Mouse (Mus musculus) MEL (cell line): ENCODE data around the gene Map2k5. TPM values are rescaled to one million over a fixed set of nuclear protein-coding genes. Genes with fewer than 3 reads are reported as not detected.
A peak's percentile ranks its signal among the peaks of the same experiment; 100 is the strongest.

Experiments used
- DNase-seq: peaks from one replicate; pipeline ENCODE4 v3.0.0; 2011; ENCODE audit warnings: low read depth, low spot score
- H3K27ac ChIP-seq: 2 replicates; pipeline ENCODE4 v1.5.1; 2012; ENCODE audit warnings: low read depth, mild to moderate bottlenecking, control low read depth, low read length, moderate library complexity; ENCODE audit not compliant: control insufficient read depth
- H3K27me3 ChIP-seq, 2 experiments: fragments of 150-350 bp in 1 of 2; sonication (generic) in 1 of 2; 2 replicates each; pipeline ENCODE4 v1.6.1; 2012; ENCODE audit warnings: low read length in 2 of 2, mild to moderate bottlenecking in 2 of 2, improper control_type of control experiment in 1 of 2, moderate library complexity in 1 of 2; ENCODE audit not compliant: insufficient read depth in 2 of 2, control insufficient read depth in 1 of 2
- H3K36me3 ChIP-seq, 2 experiments: 2 replicates each; pipeline ENCODE4 v1.6.1; 2012 to 2014; ENCODE audit warnings: low read length in 2 of 2, improper control_type of control experiment in 1 of 2, inconsistent platforms in 1 of 2, mild to moderate bottlenecking in 1 of 2; ENCODE audit not compliant: insufficient read depth in 2 of 2, control insufficient read depth in 1 of 2
- H3K4me1 ChIP-seq, 2 experiments: fragments of 150-350 bp in 1 of 2; sonication (generic) in 1 of 2; 2 replicates each; pipeline ENCODE4 v1.6.1; 2012; ENCODE audit warnings: low read length in 2 of 2, improper control_type of control experiment in 1 of 2, mild to moderate bottlenecking in 1 of 2; ENCODE audit not compliant: insufficient read depth in 2 of 2, control insufficient read depth in 1 of 2
- H3K4me3 ChIP-seq, 2 experiments: fragments of 150-350 bp in 1 of 2; sonication (generic) in 1 of 2; 2 replicates each; pipeline ENCODE4 v1.5.1; 2012; ENCODE audit warnings: low read depth in 2 of 2, low read length in 2 of 2, mild to moderate bottlenecking in 2 of 2, moderate library complexity in 2 of 2, control low read depth in 1 of 2, improper control_type of control experiment in 1 of 2; ENCODE audit not compliant: control insufficient read depth in 1 of 2, insufficient read depth in 1 of 2
- H3K79me2 ChIP-seq: 2 replicates; pipeline ENCODE4 v1.6.1; 2012; ENCODE audit warnings: mild to moderate bottlenecking, low read length, moderate library complexity; ENCODE audit not compliant: control insufficient read depth, poor library complexity, insufficient read depth
- H3K9ac ChIP-seq: 2 replicates; pipeline ENCODE4 v1.6.1; 2012; ENCODE audit warnings: low read depth, mild to moderate bottlenecking, control low read depth, low read length, moderate library complexity; ENCODE audit not compliant: control insufficient read depth, poor library complexity, severe bottlenecking
- H3K9me3 ChIP-seq: fragments of 150-350 bp; sonication (generic); replicated peaks from 2 replicates; pipeline ENCODE4 v1.6.1; 2012; ENCODE audit warnings: mild to moderate bottlenecking, low read length, improper control_type of control experiment, moderate library complexity; ENCODE audit not compliant: insufficient read depth
- CHD2 ChIP-seq: IDR thresholded peaks from 2 replicates; pipeline ENCODE4 v1.6.1; 2011; ENCODE audit warnings: low read length, improper control_type of control experiment
- EP300 ChIP-seq, 2 experiments: IDR thresholded peaks; 2 replicates each; pipeline ENCODE4 v1.6.1; 2011; ENCODE audit warnings: improper control_type of control experiment in 2 of 2, low read length in 2 of 2, low read depth in 1 of 2, mild to moderate bottlenecking in 1 of 2
- GABPA ChIP-seq: IDR thresholded peaks from 2 replicates; pipeline ENCODE4 v1.6.1; 2012; ENCODE audit warnings: low read depth, mild to moderate bottlenecking, inconsistent platforms, low read length, improper control_type of control experiment, moderate library complexity
- GATA1 ChIP-seq: IDR thresholded peaks from 2 replicates; pipeline ENCODE4 v1.6.1; 2011; ENCODE audit warnings: low read depth, low read length, improper control_type of control experiment
- HCFC1 ChIP-seq: IDR thresholded peaks from 2 replicates; pipeline ENCODE4 v1.6.1; 2012; ENCODE audit warnings: low read depth, mild to moderate bottlenecking, inconsistent platforms, low read length, improper control_type of control experiment, moderate library complexity
- JUND ChIP-seq: IDR thresholded peaks from 2 replicates; pipeline ENCODE4 v1.6.1; 2011; ENCODE audit warnings: low read depth, mild to moderate bottlenecking, improper control_type of control experiment, low read length
- KAT2A ChIP-seq: conservative IDR thresholded peaks from 2 replicates; pipeline ENCODE4 v1.6.1; 2012; ENCODE audit warnings: low read depth, low read length, improper control_type of control experiment, inconsistent platforms
- MAX ChIP-seq: IDR thresholded peaks from 2 replicates; pipeline ENCODE4 v1.6.1; 2011; ENCODE audit warnings: low read length, improper control_type of control experiment
- MAZ ChIP-seq: IDR thresholded peaks from 2 replicates; pipeline ENCODE4 v1.6.1; 2012; ENCODE audit warnings: low read depth, mild to moderate bottlenecking, inconsistent platforms, low read length, improper control_type of control experiment
- MEF2A ChIP-seq: IDR thresholded peaks from 2 replicates; pipeline ENCODE4 v1.6.1; 2014; ENCODE audit warnings: low read depth, mild to moderate bottlenecking, inconsistent platforms, low read length, improper control_type of control experiment; ENCODE audit not compliant: poor library complexity, insufficient replicate concordance, severe bottlenecking; ENCODE audit errors: extremely low read depth
- MXI1 ChIP-seq: IDR thresholded peaks from 2 replicates; pipeline ENCODE4 v1.6.1; 2011; ENCODE audit warnings: mild to moderate bottlenecking, low read depth, low read length, improper control_type of control experiment
- MYB ChIP-seq: IDR thresholded peaks from 2 replicates; pipeline ENCODE4 v1.6.1; 2011; ENCODE audit warnings: mild to moderate bottlenecking, low read depth, low read length, improper control_type of control experiment
- MYC ChIP-seq: IDR thresholded peaks from 2 replicates; pipeline ENCODE4 v1.6.1; 2011; ENCODE audit warnings: low read depth, mild to moderate bottlenecking, low read length, improper control_type of control experiment, moderate library complexity
- NELFE ChIP-seq: IDR thresholded peaks from 2 replicates; pipeline ENCODE4 v1.6.1; 2011; ENCODE audit warnings: low read depth, low read length, improper control_type of control experiment
- NRF1 ChIP-seq: IDR thresholded peaks from 2 replicates; pipeline ENCODE4 v1.6.1; 2014; ENCODE audit warnings: low read depth, mild to moderate bottlenecking, inconsistent platforms, low read length, improper control_type of control experiment, moderate library complexity; ENCODE audit not compliant: poor library complexity, insufficient read depth, severe bottlenecking
- POLR2A ChIP-seq, 2 experiments: IDR thresholded peaks; 2 replicates each; pipeline ENCODE4 v1.6.1; 2011 to 2012; ENCODE audit warnings: low read length in 2 of 2, mild to moderate bottlenecking in 2 of 2, control low read depth in 1 of 2, improper control_type of control experiment in 1 of 2, low read depth in 1 of 2, moderate library complexity in 1 of 2; ENCODE audit not compliant: control insufficient read depth in 1 of 2, insufficient read depth in 1 of 2, poor library complexity in 1 of 2
- POLR2AphosphoS2 ChIP-seq: IDR thresholded peaks from 2 replicates; pipeline ENCODE4 v1.6.1; 2011; ENCODE audit warnings: low read length, improper control_type of control experiment
- POLR2AphosphoS5 ChIP-seq: IDR thresholded peaks from 2 replicates; pipeline ENCODE4 v1.6.1; 2012; ENCODE audit warnings: low read depth, borderline replicate concordance, mild to moderate bottlenecking, inconsistent platforms, low read length, moderate library complexity, mixed read lengths
- RCOR1 ChIP-seq: IDR thresholded peaks from 2 replicates; pipeline ENCODE4 v1.6.1; 2012; ENCODE audit warnings: low read depth, mild to moderate bottlenecking, inconsistent platforms, low read length, improper control_type of control experiment
- TAL1 ChIP-seq: IDR thresholded peaks from 2 replicates; pipeline ENCODE4 v1.6.1; 2012; ENCODE audit warnings: mild to moderate bottlenecking, inconsistent platforms, low read length, moderate library complexity, mixed read lengths
- TCF12 ChIP-seq: IDR thresholded peaks from 2 replicates; pipeline ENCODE4 v1.6.1; 2014; ENCODE audit warnings: low read depth, mild to moderate bottlenecking, inconsistent platforms, low read length, improper control_type of control experiment, moderate library complexity
- USF2 ChIP-seq, 2 experiments: IDR thresholded peaks; 2 replicates each; pipeline ENCODE4 v1.6.1; 2011 to 2012; ENCODE audit warnings: improper control_type of control experiment in 2 of 2, low read length in 2 of 2, borderline replicate concordance in 1 of 2, inconsistent platforms in 1 of 2, low read depth in 1 of 2, mild to moderate bottlenecking in 1 of 2; ENCODE audit not compliant: insufficient read depth in 1 of 2
- ZKSCAN1 ChIP-seq: IDR thresholded peaks from 2 replicates; pipeline ENCODE4 v1.6.1; 2012; ENCODE audit warnings: low read depth, mild to moderate bottlenecking, inconsistent platforms, low read length, improper control_type of control experiment, moderate library complexity
- polyA plus RNA-seq, 2 experiments: library from polyadenylated mRNA; stranded (reverse) in 1 of 2; unstranded in 1 of 2; fragments of >175 nt in 1 of 2; fragments of >200 nt in 1 of 2; gene quantifications; 2 replicates each; pipeline versions ENCODE4 v1.2.1 to v1.2.4; 2012; ENCODE audit warnings: low replicate concordance in 2 of 2, low read depth in 1 of 2; ENCODE audit not compliant: insufficient read length in 2 of 2, insufficient read depth in 1 of 2, missing spikeins in 1 of 2
- total RNA-seq: library from RNA; depleted of rRNA; stranded (reverse); fragments of 300-350 nt; gene quantifications from 2 replicates; pipeline ENCODE4 v1.2.3, GENCODE M21; 2012

The Map2k5 gene
- total and polyA plus RNA-seq, 3 experiments = 9.6 to 29.1 TPM; not detected in 1

DNA sequence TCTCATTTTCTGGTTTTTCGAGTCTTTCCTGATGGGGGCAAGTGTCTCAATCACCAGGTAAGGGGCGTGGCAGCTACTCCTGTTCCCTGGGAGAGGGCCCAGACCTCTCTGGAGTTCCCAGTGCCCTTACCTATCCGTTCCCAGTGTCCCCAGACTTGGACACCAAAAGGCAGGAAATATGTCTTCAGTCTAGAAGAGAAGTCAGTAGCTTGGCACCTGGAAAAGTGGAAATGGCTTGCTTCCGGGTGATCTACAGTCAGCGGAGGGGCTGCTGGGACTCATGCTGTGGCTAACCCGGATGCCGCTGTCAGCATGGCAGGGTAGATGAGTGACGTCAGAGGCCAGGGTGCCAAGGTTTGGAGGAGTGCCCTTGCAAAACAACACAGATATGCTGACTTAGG lies 248.1 kb downstream of the Map2k5 start:
- no peak for DNase-seq
- H3K9ac ChIP-seq = no peak overlapping the region
- no peak overlapping the region for H3K27ac ChIP-seq
- no peak overlapping the region for H3K4me3 ChIP-seq
- H3K36me3 ChIP-seq = peaks cover 0 to 2% of the 10 kb centered on the region in 2 experiments; a peak in 1 of 4 replicates
- no peaks in the 10 kb centered on the region; the same call in 1 of the 2 replicates for H3K79me2 ChIP-seq
- H3K4me1 ChIP-seq = peaks cover 0 to 12% of the 10 kb centered on the region in 2 experiments; a peak in 1 of 4 replicates
- TF ChIP-seq POLR2AphosphoS5 (no peak), JUND (no peak), NRF1 (no peak)
- H3K9me3 ChIP-seq = no peaks in the 10 kb centered on the region
- no peaks in the 10 kb centered on the region for H3K27me3 ChIP-seq

DNA sequence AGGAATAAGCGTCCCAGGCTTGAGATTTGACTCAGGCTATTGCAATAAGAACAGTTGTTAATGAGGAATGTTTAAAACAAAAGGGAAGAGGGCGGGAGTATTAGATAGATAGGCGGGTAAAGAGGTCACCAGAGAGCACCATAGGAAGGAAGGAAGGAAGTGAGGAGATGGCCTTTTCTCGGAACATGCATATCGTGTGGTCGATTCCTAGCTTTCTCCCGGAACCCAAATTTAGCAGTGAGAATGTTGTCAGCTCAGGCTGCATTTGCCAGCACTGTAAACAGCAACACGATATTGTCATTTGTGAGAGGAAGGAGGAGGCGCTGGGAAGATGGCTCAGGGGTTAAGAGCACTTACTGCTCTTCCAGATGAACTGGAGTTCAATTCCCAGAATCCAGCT lies 253.2 kb downstream of the Map2k5 start:
- Histone ChIP-seq H3K9me3 (no peaks in the 10 kb centered on the region), H3K27ac (no peak overlapping the region), H3K9ac (peak overlapping the region; percentile 57), H3K27me3 (no peaks in the 10 kb centered on the region; a peak in 1 of 4 replicates), H3K4me3 (peak overlapping the region; percentile 72 to 84), H3K36me3 (no peaks in the 10 kb centered on the region), H3K4me1 (peaks cover 0 to 5% of the 10 kb centered on the region in 2 experiments; a peak in 2 of 4 replicates), H3K79me2 (no peaks in the 10 kb centered on the region)
- no peak for TF ChIP-seq POLR2A (IDR thresholded peaks at IDR 0.05; ENCODE audit: control insufficient read depth in 1 of 2, insufficient read depth in 1 of 2, low read depth in 1 of 2, low read length in 2 of 2, poor library complexity in 1 of 2)
- no peak for TF ChIP-seq ZKSCAN1
- TF ChIP-seq RCOR1 = no peak
- TF ChIP-seq CHD2 = no peak
- DNase-seq = no peak

DNA sequence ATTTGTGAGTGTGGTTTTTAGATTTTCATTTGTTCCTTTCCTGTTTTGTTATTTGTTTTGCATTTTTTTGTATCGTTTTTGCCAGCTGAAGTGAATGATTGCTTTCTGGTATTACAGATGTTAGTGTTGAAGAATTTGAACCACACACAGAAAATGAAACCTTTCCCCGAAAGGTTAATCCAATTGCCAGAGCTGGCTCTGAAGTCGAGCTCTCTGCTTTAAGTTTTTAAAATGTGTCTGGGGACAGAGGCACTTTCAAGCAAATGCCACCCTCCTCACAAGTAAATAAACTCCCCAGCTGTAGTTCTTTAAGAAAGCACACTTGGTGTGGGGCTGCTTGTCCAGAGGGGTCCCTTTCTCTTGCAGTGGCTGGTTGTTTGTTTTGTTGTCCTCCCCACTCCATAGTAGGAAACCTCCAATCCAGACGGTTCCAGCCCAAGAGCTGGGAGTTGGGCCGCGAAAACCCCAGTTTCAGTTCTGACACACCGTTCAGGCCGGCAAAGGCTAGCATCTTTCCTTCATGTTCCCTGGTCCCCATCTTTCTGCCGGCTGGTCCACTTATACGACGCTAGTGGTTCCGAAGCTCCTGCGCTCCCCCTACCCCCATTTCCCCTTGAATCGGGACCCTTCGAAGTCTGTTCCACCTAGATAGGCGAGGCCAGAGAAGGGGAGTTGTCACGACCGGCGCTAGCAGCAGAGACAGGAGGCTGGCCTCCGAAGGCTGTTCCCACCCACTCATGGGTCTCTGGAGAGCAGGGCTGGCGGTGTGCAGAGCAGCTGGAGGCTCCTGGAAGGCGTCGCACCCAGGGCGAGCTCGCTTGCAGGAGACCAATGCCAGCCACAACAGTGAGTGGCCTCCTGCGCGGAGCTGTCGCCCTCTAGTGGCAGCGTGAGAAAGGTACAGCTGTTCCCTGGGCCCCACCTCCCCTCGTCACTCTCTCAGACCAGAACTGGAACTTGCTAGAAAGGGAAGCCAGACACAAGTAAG lies 254.0 kb downstream of the Map2k5 start:
- Histone ChIP-seq H3K9ac (peak overlapping the region; percentile 57), H3K27me3 (peaks cover 0 to 1% of the 10 kb centered on the region in 2 experiments; a peak in 1 of 4 replicates), H3K9me3 (no peaks in the 10 kb centered on the region), H3K79me2 (no peaks in the 10 kb centered on the region), H3K36me3 (no peaks in the 10 kb centered on the region), H3K4me3 (peak overlapping the region; percentile 72 to 84), H3K27ac (no peak overlapping the region), H3K4me1 (peaks cover 0 to 5% of the 10 kb centered on the region in 2 experiments; a peak in 2 of 4 replicates)
- peak; percentile 95 for DNase-seq
- TF ChIP-seq MYB (no peak), JUND (no peak), GATA1 (no peak), NELFE (no peak), MEF2A (no peak), POLR2A (IDR thresholded peaks at IDR 0.05; ENCODE audit: control insufficient read depth in 1 of 2, insufficient read depth in 1 of 2, low read depth in 1 of 2, low read length in 2 of 2, poor library complexity in 1 of 2) (no peak), POLR2AphosphoS2 (no peak), TCF12 (no peak), USF2 (IDR thresholded peaks at IDR 0.05; ENCODE audit: borderline replicate concordance in 1 of 2, insufficient read depth in 1 of 2, low read depth in 1 of 2, low read length in 2 of 2) (no peak), TAL1 (no peak), GABPA (no peak), RCOR1 (0 out of 2 replicates have a peak, but pooled peaks have one; percentile 45), KAT2A (no peak), HCFC1 (peak; percentile 43; the same call in 1 of the 2 replicates), MAZ (peak; percentile 78), EP300 (IDR thresholded peaks at IDR 0.05; ENCODE audit: low read depth in 1 of 2, low read length in 2 of 2) (no peak), MXI1 (peak; percentile 28; the same call in 1 of the 2 replicates), MAX (peak; percentile 35; the same call in 1 of the 2 replicates), MYC (0 out of 2 replicates have a peak, but pooled peaks have one; percentile 36)
